In genomic region chr3:84813436-84814156, GRCm38 (mm10) we compare ENCODE assay signal across 8 mouse cellular contexts. TPM values are rescaled to one million over a fixed set of nuclear protein-coding genes. Genes with fewer than 3 reads are reported as not detected.
A peak's percentile ranks its signal among the peaks of the same experiment; 100 is the strongest.
DNase-seq lines count a peak whose midpoint lies in the region; ATAC-seq and TF ChIP-seq lines count a peak whose summit lies in the region.

No protein-coding gene starts in this region.

- H3K27ac ChIP-seq in kidney, postnatal 0 days = peak overlapping the region; percentile 93
- H3K27ac ChIP-seq in bone marrow, adult 2 months (ENCODE audit: control insufficient read depth, insufficient read depth, low read depth, low read length, poor library complexity) = peak overlapping the region; percentile 88
- peak overlapping the region; percentile 91 for H3K27ac ChIP-seq in hindbrain, embryonic 10.5 days

- DNase-seq in kidney, postnatal 0 days (ENCODE audit: low spot score) = no peak
- DNase-seq in kidney, postnatal 36 days = no peak
- no peak for DNase-seq in hindbrain, embryonic 10.5 days (ENCODE audit: low spot score)
- peak; percentile 4 for DNase-seq in mesoderm, embryonic 11.5 days (ENCODE audit: low read depth, low spot score)
- DNase-seq in adrenal gland, postnatal 10 days = no peak
- DNase-seq in adrenal gland, adult 2 months = no peak

- H3K9me3 ChIP-seq in kidney, postnatal 0 days (replicated peaks; ENCODE audit: low read length) = no peaks in the 10 kb centered on the region
- H3K9me3 ChIP-seq in hindbrain, embryonic 10.5 days = no peaks in the 10 kb centered on the region

- peak overlapping the region; percentile 72 for H3K9ac ChIP-seq in kidney, postnatal 0 days (ENCODE audit: low read depth, low read length)

- WGBS in kidney, postnatal 0 days = under 1% methylated on average over 29 of the region's 29 CpGs
- 1% methylated on average over 29 of the region's 29 CpGs for WGBS in bone marrow, adult 2 months
- WGBS in hindbrain, embryonic 10.5 days = 1% methylated on average over 29 of the region's 29 CpGs

- H3K4me1 ChIP-seq in kidney, postnatal 0 days (replicated peaks; ENCODE audit: insufficient read depth, low read length) = 0 out of 2 replicates have a peak, but pooled peaks cover 4% of the 10 kb centered on the region
- no peaks in the 10 kb centered on the region; the same call in 1 of the 2 replicates for H3K4me1 ChIP-seq in bone marrow, adult 2 months (ENCODE audit: control insufficient read depth, insufficient read depth, low read length)
- peaks cover 31% of the 10 kb centered on the region for H3K4me1 ChIP-seq in hindbrain, embryonic 10.5 days (replicated peaks)

- peak overlapping the region; percentile 66 for H3K4me2 ChIP-seq in kidney, postnatal 0 days (ENCODE audit: low read length)

- TF ChIP-seq CTCF in kidney, postnatal 0 days (IDR thresholded peaks at IDR 0.05; ENCODE audit: low read depth) = no peak
- TF ChIP-seq CTCF in bone marrow, adult 2 months (IDR thresholded peaks at IDR 0.05; ENCODE audit: control insufficient read depth, insufficient read depth, low read length) = no peak

- no peaks in the 10 kb centered on the region for H3K36me3 ChIP-seq in kidney, postnatal 0 days (ENCODE audit: insufficient read depth, low read length)
- H3K36me3 ChIP-seq in hindbrain, embryonic 10.5 days = peaks cover 2% of the 10 kb centered on the region; the same call in 1 of the 2 replicates

- H3K27me3 ChIP-seq in kidney, postnatal 0 days (ENCODE audit: insufficient read depth, low read length) = no peaks in the 10 kb centered on the region
- H3K27me3 ChIP-seq in hindbrain, embryonic 10.5 days (ENCODE audit: insufficient read depth, poor library complexity, severe bottlenecking) = no peaks in the 10 kb centered on the region

- peak overlapping the region; percentile 96 for H3K4me3 ChIP-seq in kidney, postnatal 0 days (replicated peaks; ENCODE audit: low read depth, low read length)
- H3K4me3 ChIP-seq in bone marrow, adult 2 months (replicated peaks; ENCODE audit: control insufficient read depth, low read depth, low read length) = peak overlapping the region; percentile 83
- H3K4me3 ChIP-seq in hindbrain, embryonic 10.5 days = peak overlapping the region; percentile 98

- no peak for TF ChIP-seq POLR2A in bone marrow, adult 2 months (IDR thresholded peaks at IDR 0.05; ENCODE audit: borderline replicate concordance, control insufficient read depth, low read depth, low read length)

- no peak; the same call in 1 of the 2 replicates for ATAC-seq in kidney, postnatal 0 days (replicated peaks; ENCODE audit: low FRiP score, low read depth)
- no peak for ATAC-seq in cerebellum, adult (ENCODE audit: insufficient number of reproducible peaks, low FRiP score, low TSS enrichment)

RNA-seq across cellular contexts. Expression of gene Fbxw7, which starts 1.5 kb away (rescaled TPM):
- 7.6 and 7.7 TPM in 2 replicates for polyA plus RNA-seq in kidney, postnatal 0 days (2015; fragmentation: Nextera tagmentation; extraction: Ambion mirVana)
- 8.7 and 13.2 TPM in 2 replicates for polyA plus RNA-seq in bone marrow, adult 2 months (2011; ENCODE audit: insufficient read depth, insufficient read length, low replicate concordance, missing spikeins)
- 10.0 and 13.4 TPM in 2 replicates for polyA plus RNA-seq in hindbrain, embryonic 10.5 days (2016; fragmentation: Nextera tagmentation; extraction: Ambion mirVana)
- 10 to 100 TPM; 14.2 to 16.8 TPM for total RNA-seq in adrenal gland, postnatal 10 days (2021)
- total RNA-seq in adrenal gland, adult 2 months (2021) = 10 to 100 TPM; 16.6 to 17.0 TPM
- polyA plus RNA-seq in adrenal gland, adult 2 months (2012; rRNA removed) = 2.3 and 2.7 TPM in 2 replicates
